Mouse (Mus musculus) kidney, postnatal 0 days (tissue): ENCODE data around the gene Tnnt3. TPM values are rescaled to one million over a fixed set of nuclear protein-coding genes. Genes with fewer than 3 reads are reported as not detected.

Experiments used
- ATAC-seq: fragments of 200-750 bp; cut with Nextera tagmentation; replicated peaks from 2 replicates; pipeline ENCODE4 v1.8.0; 2017; ENCODE audit warnings: low read depth, moderate number of reproducible peaks, moderate TSS enrichment, moderate library complexity; ENCODE audit not compliant: low FRiP score
- DNase-seq: peaks from one replicate; pipeline ENCODE4 v3.0.0-alpha.2; 2016; ENCODE audit warnings: low spot score
- H3K27ac ChIP-seq: fragments of 300-500 bp; sonication (generic); 2 replicates; pipeline ENCODE4 v1.5.1; 2014; ENCODE audit warnings: mild to moderate bottlenecking
- H3K27me3 ChIP-seq: fragments of 300-500 bp; sonication (generic); 2 replicates; pipeline ENCODE4 v1.6.1; 2014; ENCODE audit warnings: low read length, mixed read lengths; ENCODE audit not compliant: insufficient read depth
- H3K36me3 ChIP-seq: fragments of 300-500 bp; sonication (generic); 2 replicates; pipeline ENCODE4 v1.6.1; 2014; ENCODE audit warnings: low read length, mixed read lengths; ENCODE audit not compliant: insufficient read depth
- H3K4me1 ChIP-seq: fragments of 300-500 bp; sonication (generic); replicated peaks from 2 replicates; pipeline ENCODE4 v1.6.1; 2014; ENCODE audit warnings: antibody characterized with exemption, low read length, mixed read lengths; ENCODE audit not compliant: insufficient read depth
- H3K4me2 ChIP-seq: fragments of 300-500 bp; sonication (generic); 2 replicates; pipeline ENCODE4 v1.6.1; 2014; ENCODE audit warnings: mild to moderate bottlenecking, low read length, moderate library complexity, mixed read lengths
- H3K4me3 ChIP-seq: fragments of 300-500 bp; sonication (generic); replicated peaks from 2 replicates; pipeline ENCODE4 v1.5.1; 2014; ENCODE audit warnings: low read depth, low read length
- H3K9ac ChIP-seq: fragments of 300-500 bp; sonication (generic); 2 replicates; pipeline ENCODE4 v1.6.1; 2014; ENCODE audit warnings: low read depth, low read length
- H3K9me3 ChIP-seq: fragments of 300-500 bp; sonication (generic); replicated peaks from 2 replicates; pipeline ENCODE4 v1.6.1; 2016; ENCODE audit warnings: low read length, inconsistent platforms, mixed read lengths
- CTCF ChIP-seq: IDR thresholded peaks from 2 replicates; pipeline ENCODE4 v1.5.1; 2016; ENCODE audit warnings: antibody characterized with exemption, low read depth, mild to moderate bottlenecking, moderate library complexity
- WGBS: fragments of 180-500 bp; shearing (Covaris S2); extraction: QIAGEN DNeasy Blood & Tissue Kit; methylation state at CpG from one replicate; pipeline ENCODE4 v1.1.7; 2014; 5-methylcytosine and 5-hydroxymethylcytosine counted together
- polyA plus RNA-seq: library from polyadenylated mRNA; unstranded; fragments of >200 nt; fragmentation: Nextera tagmentation; extraction: Ambion mirVana; gene quantifications from 2 replicates; pipeline ENCODE4 v1.2.1, GENCODE M21; 2015

Tnnt3 gene
- polyA plus RNA-seq, 1 experiment from 2014 or later, result 3.4 TPM

GRCm38 (mm10) chr7:142482256-142482609 is 16.4 kb upstream of the Tnnt3 start:
- no peak for TF ChIP-seq CTCF
- DNase-seq, result peak; percentile 74
- H3K27ac ChIP-seq, result peak overlapping the region; percentile 94
- no peak overlapping the region; the same call in 1 of the 2 replicates for H3K9ac ChIP-seq
- H3K36me3 ChIP-seq, result peaks cover 9% of the 10 kb centered on the region; the same call in 1 of the 2 replicates
- no peak overlapping the region for H3K4me2 ChIP-seq
- ATAC-seq, result peak; percentile 5; the same call in 1 of the 2 replicates
- WGBS, result 31% methylated on average over 6 of the region's 6 CpGs
- H3K4me1 ChIP-seq, result peaks cover 30% of the 10 kb centered on the region
- H3K4me3 ChIP-seq, result no peak overlapping the region
- no peaks in the 10 kb centered on the region for H3K27me3 ChIP-seq
- H3K9me3 ChIP-seq, result no peaks in the 10 kb centered on the region

- no peak for TF ChIP-seq CTCF
- peaks cover 30% of the 10 kb centered on the region for H3K4me1 ChIP-seq
- ATAC-seq (no peak), DNase-seq (peak; percentile 48)
- no peaks in the 10 kb centered on the region for H3K27me3 ChIP-seq
- H3K36me3 ChIP-seq, result peaks cover 9% of the 10 kb centered on the region; the same call in 1 of the 2 replicates
- no peak overlapping the region for H3K4me3 ChIP-seq
- H3K27ac ChIP-seq, result peak overlapping the region; percentile 94
- H3K9me3 ChIP-seq, result no peaks in the 10 kb centered on the region
- H3K9ac ChIP-seq, result 0 out of 2 replicates have a peak overlapping the region, but pooled peaks have one; percentile 13
- WGBS, result 45% methylated on average over 11 of the region's 11 CpGs
- no peak overlapping the region for H3K4me2 ChIP-seq
These were observed 15.5 kb upstream of the Tnnt3 start for GRCm38 (mm10) chr7:142483136-142483535.

- 64% methylated on average over 12 of the region's 12 CpGs for WGBS
- Histone ChIP-seq H3K9ac (no peak overlapping the region), H3K9me3 (no peaks in the 10 kb centered on the region), H3K27me3 (no peaks in the 10 kb centered on the region), H3K4me2 (no peak overlapping the region), H3K4me1 (peaks cover 30% of the 10 kb centered on the region), H3K27ac (peak overlapping the region; percentile 37; the same call in 1 of the 2 replicates), H3K36me3 (peaks cover 21% of the 10 kb centered on the region; the same call in 1 of the 2 replicates), H3K4me3 (no peak overlapping the region)
- no peak for TF ChIP-seq CTCF
- no peak for DNase-seq
- no peak for ATAC-seq
These were observed 13.9 kb upstream of the Tnnt3 start for GRCm38 (mm10) chr7:142484780-142485179.

- peaks cover 18% of the 10 kb centered on the region for H3K4me1 ChIP-seq
- whole genome bisulfite sequencing, result 65% methylated on average over 8 of the region's 8 CpGs
- ATAC-seq (no peak), DNase-seq (no peak)
- H3K27ac ChIP-seq, result 0 out of 2 replicates have a peak overlapping the region, but pooled peaks have one; percentile 36
- no peak for TF ChIP-seq CTCF
- H3K4me2 ChIP-seq, result no peak overlapping the region
- H3K4me3 ChIP-seq, result no peak overlapping the region
- H3K9me3 ChIP-seq, result no peaks in the 10 kb centered on the region
- 0 out of 2 replicates have a peak overlapping the region, but pooled peaks have one; percentile 13 for H3K9ac ChIP-seq
- peaks cover 30% of the 10 kb centered on the region; the same call in 1 of the 2 replicates for H3K36me3 ChIP-seq
- H3K27me3 ChIP-seq, result no peaks in the 10 kb centered on the region
These were observed 11.9 kb upstream of the Tnnt3 start for GRCm38 (mm10) chr7:142486751-142487162.

GRCm38 (mm10) chr7:142487341-142487859 is 11.2 kb upstream of the Tnnt3 start:
- 23% methylated on average over 9 of the region's 9 CpGs for WGBS
- Histone ChIP-seq H3K27ac (peak overlapping the region; percentile 36; the same call in 1 of the 2 replicates), H3K36me3 (peaks cover 30% of the 10 kb centered on the region)

GRCm38 (mm10) chr7:142488053-142488452 is 10.6 kb upstream of the Tnnt3 start:
- Histone ChIP-seq H3K4me3 (no peak overlapping the region), H3K9ac (no peak overlapping the region), H3K27ac (no peak overlapping the region), H3K4me2 (no peak overlapping the region), H3K9me3 (no peaks in the 10 kb centered on the region), H3K27me3 (no peaks in the 10 kb centered on the region), H3K36me3 (peaks cover 30% of the 10 kb centered on the region), H3K4me1 (peaks cover 11% of the 10 kb centered on the region; the same call in 1 of the 2 replicates)
- ATAC-seq (no peak), DNase-seq (no peak)
- TF ChIP-seq CTCF, result no peak
- 79% methylated on average over 3 of the region's 3 CpGs for WGBS

More at GRCm38 (mm10) chr7:142487341-142487859, 11.2 kb upstream of the Tnnt3 start:
- Histone ChIP-seq H3K9ac (0 out of 2 replicates have a peak overlapping the region, but pooled peaks have one; percentile 13), H3K4me3 (no peak overlapping the region), H3K4me2 (peak overlapping the region; percentile 30; the same call in 1 of the 2 replicates), H3K27me3 (no peaks in the 10 kb centered on the region), H3K4me1 (peaks cover 14% of the 10 kb centered on the region), H3K9me3 (no peaks in the 10 kb centered on the region)
- TF ChIP-seq CTCF, result peak; percentile 74
- DNase-seq, result peak; percentile 91
- ATAC-seq, result peak; percentile 30; the same call in 1 of the 2 replicates
